Mouse (Mus musculus): ENCODE results near the gene Copb1.
"Not testable (repeated sequence)": the region's sequence is repeated elsewhere in the genome, so short reads cannot be mapped to it uniquely, and the experiment has no call there.

The Copb1 gene

DNA sequence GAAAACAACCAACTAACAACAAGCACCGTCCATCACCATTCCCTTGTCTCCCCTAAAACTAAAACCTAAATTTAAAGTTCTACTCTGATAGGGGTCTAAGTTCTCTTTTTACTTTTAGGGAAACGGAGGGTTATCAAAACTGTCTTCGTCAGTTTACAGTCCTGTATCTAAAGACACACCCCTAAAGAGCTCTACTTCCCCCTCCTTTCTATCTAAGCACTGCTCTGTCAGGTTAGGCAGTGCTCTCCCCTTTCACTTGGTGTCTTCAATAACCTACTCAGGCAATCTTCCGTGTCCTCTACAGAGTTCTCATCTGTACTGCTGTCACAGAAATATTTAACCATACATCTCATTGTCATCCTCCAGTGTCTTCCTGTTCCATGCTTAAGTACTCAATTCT, 34.1 kb downstream of the Copb1 start:
- no peak for DNase-seq (ENCODE audit: low read depth, low spot score)

GRCm38 (mm10) chr7:114216908-114217307, 37.6 kb downstream of the Copb1 start:
- DNase-seq (ENCODE audit: low read depth, low spot score) = no peak

GRCm38 (mm10) chr7:114214385-114214784, 40.1 kb downstream of the Copb1 start:
- DNase-seq (ENCODE audit: low read depth, low spot score) = no peak

DNA sequence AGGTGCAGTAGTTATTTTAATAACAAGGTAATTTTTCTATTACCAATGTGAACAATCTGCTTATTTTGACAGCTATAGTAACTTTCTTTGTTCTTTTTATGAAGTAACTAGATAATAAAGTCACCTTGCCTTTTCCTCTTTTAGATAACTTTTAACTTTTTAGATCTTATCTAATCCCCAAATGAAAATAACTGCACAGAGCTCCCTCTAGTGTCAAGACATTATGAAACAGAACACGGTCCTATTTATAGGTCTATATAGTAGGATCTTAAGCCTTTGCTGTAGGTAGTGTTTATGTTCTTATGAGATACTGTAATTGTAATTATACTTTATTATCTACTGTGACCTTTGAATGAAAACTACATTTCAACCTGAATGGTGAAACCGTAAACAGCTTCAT, 41.0 kb downstream of the Copb1 start:
- peak; percentile 48 for DNase-seq (ENCODE audit: low read depth, low spot score)

- DNase-seq (ENCODE audit: low read depth, low spot score) = no peak
Measured at GRCm38 (mm10) chr7:114210618-114211017, 43.9 kb downstream of the Copb1 start.

DNA sequence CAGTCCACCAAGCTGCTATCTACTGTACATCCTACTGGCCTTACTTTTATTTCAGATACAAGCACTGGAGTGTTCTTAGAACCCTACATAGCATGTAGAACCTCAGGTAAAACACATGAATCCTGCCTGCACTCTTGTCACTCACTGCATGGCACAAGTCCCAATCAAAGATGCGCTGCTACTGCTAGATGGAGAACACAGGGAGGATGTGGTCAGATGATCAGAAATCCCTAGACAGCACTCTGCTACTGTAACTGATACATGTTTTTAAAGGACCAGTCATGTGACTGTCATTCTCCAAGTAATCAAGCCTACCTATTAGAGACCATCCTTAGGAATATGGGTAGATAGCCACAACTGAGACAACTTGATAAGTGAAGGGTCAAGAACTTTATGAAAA, 44.7 kb downstream of the Copb1 start:
- no peak for DNase-seq (ENCODE audit: low read depth, low spot score)

DNA sequence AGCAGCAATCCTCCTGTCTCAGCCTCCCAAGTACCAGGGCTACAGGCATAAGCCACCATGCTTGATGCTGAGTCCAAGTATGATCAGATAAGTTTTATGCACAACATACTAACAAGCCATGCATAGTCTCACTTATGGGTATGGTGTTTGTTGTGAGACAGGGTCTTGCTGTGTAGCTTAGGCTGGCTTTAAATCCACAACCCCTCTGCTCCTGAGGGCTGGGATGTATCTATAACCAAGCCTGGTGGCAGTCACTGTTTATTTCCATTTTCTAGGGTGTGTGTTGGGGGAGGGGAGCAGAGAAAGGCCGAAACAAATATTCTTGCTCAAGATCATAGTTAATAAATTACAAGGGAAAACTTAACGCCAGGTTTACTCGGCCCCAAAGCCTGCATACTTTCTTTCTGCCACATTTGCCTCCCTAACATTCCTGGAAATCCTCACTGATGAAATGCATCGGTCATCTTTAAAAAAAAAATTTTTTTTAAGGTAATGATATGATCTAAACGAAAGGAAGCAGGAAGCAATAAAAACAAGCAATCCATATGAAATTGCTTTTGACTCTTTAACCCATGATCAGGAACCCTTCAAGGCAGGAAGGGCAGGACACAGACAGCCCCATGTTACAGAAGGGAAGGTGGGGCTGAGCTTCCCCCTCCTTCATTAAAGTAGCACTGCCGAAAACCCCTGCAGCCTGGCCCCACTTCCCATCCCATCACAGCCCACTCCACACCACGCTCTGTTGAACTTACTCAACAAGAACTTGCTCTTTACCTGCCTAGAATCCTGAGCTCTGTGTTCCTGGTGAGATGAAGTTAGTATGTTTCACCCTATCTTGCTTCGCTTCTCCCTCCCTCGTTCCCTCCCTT, 50.8 kb downstream of the Copb1 start:
- no peak for DNase-seq (ENCODE audit: low read depth, low spot score)

GRCm38 (mm10) chr7:114202972-114203404, 51.5 kb downstream of the Copb1 start:
- no peak for DNase-seq (ENCODE audit: low read depth, low spot score)

- DNase-seq (ENCODE audit: low read depth, low spot score) = no peak
Measured at GRCm38 (mm10) chr7:114200651-114201050, 53.9 kb downstream of the Copb1 start.

GRCm38 (mm10) chr7:114199428-114200110, 54.9 kb downstream of the Copb1 start:
- DNase-seq (ENCODE audit: low read depth, low spot score) = no peak

DNA sequence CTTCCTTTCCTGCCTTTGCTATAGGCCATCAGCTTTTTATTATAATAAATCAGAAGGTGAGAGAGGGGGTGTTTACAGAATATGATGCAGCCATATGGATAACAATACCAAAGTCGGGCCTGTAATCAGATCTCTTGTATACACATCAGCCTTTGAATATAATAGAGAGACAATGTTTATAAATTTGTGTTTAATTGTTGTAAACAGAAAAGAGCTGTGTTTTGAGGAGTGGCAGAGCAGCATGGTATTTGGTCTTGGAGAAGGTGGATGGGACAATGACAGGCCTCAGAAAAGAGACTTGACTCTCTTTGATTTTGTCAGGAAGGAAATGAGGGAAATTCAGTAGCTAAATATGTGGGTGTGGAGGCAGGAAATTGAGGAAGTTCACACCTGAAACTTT, 56.3 kb downstream of the Copb1 start:
- no peak for DNase-seq (ENCODE audit: low read depth, low spot score)

GRCm38 (mm10) chr7:114196588-114196987, 57.9 kb downstream of the Copb1 start:
- DNase-seq (ENCODE audit: low read depth, low spot score) = not testable (repeated sequence)

GRCm38 (mm10) chr7:114194788-114195187, 59.7 kb downstream of the Copb1 start:
- DNase-seq (ENCODE audit: low read depth, low spot score) = peak; percentile 37

DNA sequence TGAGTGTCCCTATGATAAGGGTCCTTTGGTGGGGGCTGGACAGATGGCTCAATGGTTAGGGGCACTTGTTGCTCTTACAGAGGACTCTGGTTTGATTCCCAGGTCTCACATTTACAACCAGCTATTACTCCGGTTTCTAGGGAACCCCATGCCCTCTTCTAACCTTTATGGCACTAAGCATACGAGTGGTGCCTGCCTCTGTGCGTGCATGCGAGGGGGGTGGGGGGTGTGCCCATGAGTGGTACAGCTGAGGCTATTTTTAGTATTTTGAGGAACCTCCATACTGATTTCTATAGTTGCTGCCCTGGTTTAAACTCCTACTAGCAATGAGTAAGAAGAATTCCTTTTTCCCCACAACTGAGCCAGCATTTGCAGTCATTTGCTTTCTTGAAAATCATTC, 60.3 kb downstream of the Copb1 start:
- no peak for DNase-seq (ENCODE audit: low read depth, low spot score)

GRCm38 (mm10) chr7:114193284-114194067, 61.0 kb downstream of the Copb1 start:
- DNase-seq (ENCODE audit: low read depth, low spot score) = no peak

- DNase-seq (ENCODE audit: low read depth, low spot score) = no peak
Measured at GRCm38 (mm10) chr7:114192581-114192980, 61.9 kb downstream of the Copb1 start.

GRCm38 (mm10) chr7:114183416-114183815, 71.1 kb downstream of the Copb1 start:
- DNase-seq (ENCODE audit: low read depth, low spot score) = no peak

GRCm38 (mm10) chr7:114182708-114183107, 71.8 kb downstream of the Copb1 start:
- no peak for DNase-seq (ENCODE audit: low read depth, low spot score)

DNA sequence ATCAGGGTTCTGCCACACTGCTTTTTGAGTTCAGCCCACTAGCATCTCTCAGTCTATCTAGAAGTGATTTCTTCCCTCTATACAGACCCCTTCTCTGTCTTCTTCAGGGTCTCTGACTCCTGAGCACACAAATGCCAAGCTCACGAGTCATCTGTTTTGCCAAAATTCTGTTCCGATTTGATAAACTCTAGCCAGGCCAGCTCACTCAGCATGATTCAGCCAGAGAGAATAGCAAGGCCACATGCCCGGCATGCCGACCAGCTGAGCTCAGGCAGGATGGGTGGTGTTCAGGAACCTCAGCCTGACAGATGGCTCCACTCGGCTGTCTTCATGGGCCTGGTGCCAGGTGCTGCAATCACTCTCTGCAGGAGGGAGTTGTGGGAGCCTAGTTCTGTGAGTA, 73.1 kb downstream of the Copb1 start:
- no peak for DNase-seq (ENCODE audit: low read depth, low spot score)

DNA sequence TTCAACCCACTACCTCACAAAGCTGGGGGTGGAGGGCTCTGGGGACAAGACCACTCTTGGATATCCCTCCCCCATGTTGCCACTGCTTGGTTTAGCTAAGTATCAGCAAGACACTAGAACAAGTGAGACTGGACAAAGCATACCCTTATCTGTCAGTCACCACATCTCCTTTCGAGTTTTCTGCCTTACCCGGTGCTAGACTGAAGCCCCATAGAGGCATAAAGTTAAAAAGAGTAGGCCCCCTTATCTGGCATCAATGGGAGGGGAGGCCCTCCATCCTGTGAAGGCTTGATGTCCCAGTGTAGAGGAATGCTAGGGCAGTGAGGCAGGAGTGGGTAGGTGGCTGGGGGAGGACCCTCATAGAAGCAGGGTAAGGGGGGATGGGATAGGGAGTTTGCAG, 77.9 kb downstream of the Copb1 start:
- DNase-seq (ENCODE audit: low read depth, low spot score) = no peak

DNA sequence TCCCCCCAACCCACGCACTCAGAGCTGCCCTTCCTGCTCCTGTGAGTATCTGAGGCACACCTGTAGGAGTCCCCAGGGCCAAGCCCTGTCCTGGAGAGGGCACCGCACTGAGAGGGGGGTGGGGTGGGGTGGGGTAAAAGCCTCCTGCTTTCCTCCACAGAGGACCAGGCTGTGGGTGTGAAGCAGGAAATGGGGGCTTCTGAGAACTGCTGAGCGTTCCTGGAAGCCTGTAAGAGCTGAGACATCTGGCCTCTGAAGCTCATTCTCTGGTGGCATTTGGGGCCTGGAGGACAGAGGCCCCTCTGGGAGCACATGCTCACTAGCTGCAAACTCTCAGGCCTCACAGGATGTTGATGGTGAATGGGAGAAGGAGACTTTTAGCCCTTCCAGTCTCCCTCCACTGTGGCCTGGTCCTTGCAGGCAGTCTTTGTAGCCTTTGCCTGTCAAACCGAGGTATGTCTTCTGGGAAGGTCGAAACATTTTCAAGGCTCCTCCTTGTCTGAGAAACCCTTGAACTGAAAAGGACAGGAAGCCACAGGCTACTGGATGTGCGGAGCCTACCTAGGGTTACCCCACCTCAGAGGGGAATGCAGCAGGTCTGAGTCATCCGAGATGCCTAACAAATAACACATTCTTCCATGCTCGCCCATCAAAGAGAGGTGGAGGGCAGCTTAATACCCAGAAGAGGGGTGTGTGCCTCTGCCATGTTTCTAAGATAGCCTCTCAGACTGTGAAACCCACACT, 83.0 kb downstream of the Copb1 start:
- DNase-seq (ENCODE audit: low read depth, low spot score) = no peak
